Comparison of ENCODE assay signal across 20 mouse cellular contexts in genomic region chr1:138703291-138703690, GRCm38 (mm10).
DNase-seq lines count a peak whose midpoint lies in the region; ATAC-seq lines count a peak whose summit lies in the region.
"Had no signal": no experiment of that assay in that cellular context is flagged by ENCODE, and none has a peak within 500 bp of the region (broad histone marks: within the 10 kb centered on the region; RNA-seq: fewer than 3 reads in every experiment).

No protein-coding gene starts in this region.

- H3K27ac ChIP-seq in embryonic facial prominence, embryonic 14.5 days (replicated peaks; ENCODE audit: low read depth, low read length): no peak overlapping the region
- H3K27ac ChIP-seq in embryonic facial prominence, embryonic 10.5 days (replicated peaks): no peak overlapping the region
- H3K27ac ChIP-seq in kidney, embryonic 14.5 days (ENCODE audit: low read depth, low read length): no peak overlapping the region
- H3K27ac ChIP-seq: forebrain, embryonic 13.5 days; heart, embryonic 10.5 days; kidney, embryonic 15.5 days had no signal

- DNase-seq in embryonic facial prominence, embryonic 14.5 days (ENCODE audit: low spot score): peak; percentile 46
- no peak for DNase-seq in embryonic facial prominence, embryonic 10.5 days (ENCODE audit: low spot score)
- peak; percentile 6 for DNase-seq in kidney, postnatal 14 days
- DNase-seq in 3T3-L1 (ENCODE audit: low read depth, low spot score): peak; percentile 59
- DNase-seq in adipocyte (ENCODE audit: low spot score): peak; percentile 59
- no peak for DNase-seq in cerebellum, adult 11-12 months
- no peak for DNase-seq in adrenal gland, adult (ENCODE audit: inconsistent age in 2 of 2, low spot score in 1 of 2)
- DNase-seq: adrenal gland, postnatal 36 days; B cell, adult 2 months; gastrocnemius, postnatal 14 days; heart, postnatal 4 days; layer of hippocampus, adult 9-11 months; right cerebral cortex, adult 18-20 months; thymus, postnatal 4 days had no signal

- H3K9me3 ChIP-seq in embryonic facial prominence, embryonic 14.5 days (ENCODE audit: control insufficient read depth, low read length): no peaks in the 10 kb centered on the region
- no peaks in the 10 kb centered on the region for H3K9me3 ChIP-seq in embryonic facial prominence, embryonic 10.5 days
- no peaks in the 10 kb centered on the region for H3K9me3 ChIP-seq in kidney, embryonic 14.5 days (ENCODE audit: control insufficient read depth, low read length)
- H3K9me3 ChIP-seq: forebrain, embryonic 13.5 days; heart, embryonic 10.5 days; kidney, embryonic 15.5 days had no signal

- no peaks in the 10 kb centered on the region for H3K36me3 ChIP-seq in embryonic facial prominence, embryonic 14.5 days (ENCODE audit: control insufficient read depth, insufficient read depth, low read length)
- no peaks in the 10 kb centered on the region for H3K36me3 ChIP-seq in embryonic facial prominence, embryonic 10.5 days (replicated peaks)
- no peaks in the 10 kb centered on the region for H3K36me3 ChIP-seq in kidney, embryonic 14.5 days (ENCODE audit: control insufficient read depth, insufficient read depth, low read length)
- H3K36me3 ChIP-seq: heart, embryonic 10.5 days; kidney, embryonic 15.5 days had no signal

- H3K4me1 ChIP-seq in embryonic facial prominence, embryonic 14.5 days (ENCODE audit: control insufficient read depth, insufficient read depth, low read length): no peaks in the 10 kb centered on the region
- no peaks in the 10 kb centered on the region for H3K4me1 ChIP-seq in embryonic facial prominence, embryonic 10.5 days
- no peaks in the 10 kb centered on the region for H3K4me1 ChIP-seq in kidney, embryonic 14.5 days (ENCODE audit: control insufficient read depth, insufficient read depth, low read length)
- H3K4me1 ChIP-seq: kidney, embryonic 15.5 days had no signal

- ATAC-seq in embryonic facial prominence, embryonic 14.5 days (ENCODE audit: low read depth): no peak
- no peak; the same call in 1 of the 2 replicates for ATAC-seq in kidney, embryonic 14.5 days (ENCODE audit: low FRiP score, low TSS enrichment)
- ATAC-seq: forebrain, embryonic 13.5 days had no signal

- H3K27me3 ChIP-seq in embryonic facial prominence, embryonic 14.5 days (replicated peaks; ENCODE audit: control insufficient read depth, insufficient read depth, low read length): no peaks in the 10 kb centered on the region
- no peaks in the 10 kb centered on the region for H3K27me3 ChIP-seq in embryonic facial prominence, embryonic 10.5 days (replicated peaks; ENCODE audit: low read depth, poor library complexity, severe bottlenecking)
- H3K27me3 ChIP-seq in kidney, embryonic 14.5 days (ENCODE audit: control insufficient read depth, insufficient read depth, low read length): no peaks in the 10 kb centered on the region
- H3K27me3 ChIP-seq: forebrain, embryonic 13.5 days; kidney, embryonic 15.5 days had no signal

- H3K9ac ChIP-seq in embryonic facial prominence, embryonic 14.5 days (ENCODE audit: low read depth, low read length): no peak overlapping the region
- H3K9ac ChIP-seq in kidney, embryonic 14.5 days (ENCODE audit: low read depth, low read length): no peak overlapping the region
- H3K9ac ChIP-seq: forebrain, embryonic 13.5 days; kidney, embryonic 15.5 days had no signal

- 60% methylated on average over 5 of the region's 5 CpGs for WGBS in embryonic facial prominence, embryonic 14.5 days
- WGBS in embryonic facial prominence, embryonic 10.5 days: 70% methylated on average over 5 of the region's 5 CpGs
- WGBS in kidney, embryonic 14.5 days: 75% methylated on average over 5 of the region's 5 CpGs

- no peak overlapping the region for H3K4me3 ChIP-seq in embryonic facial prominence, embryonic 14.5 days (ENCODE audit: low read depth, low read length)
- H3K4me3 ChIP-seq in embryonic facial prominence, embryonic 10.5 days: no peak overlapping the region
- H3K4me3 ChIP-seq in kidney, embryonic 14.5 days (ENCODE audit: low read length): no peak overlapping the region
- H3K4me3 ChIP-seq: forebrain, embryonic 13.5 days; heart, embryonic 10.5 days; kidney, embryonic 15.5 days; myocyte had no signal

- H3K4me2 ChIP-seq in embryonic facial prominence, embryonic 14.5 days (ENCODE audit: low read depth, low read length): no peak overlapping the region
- H3K4me2 ChIP-seq in kidney, embryonic 14.5 days (replicated peaks; ENCODE audit: low read depth, low read length): no peak overlapping the region
- H3K4me2 ChIP-seq: forebrain, embryonic 13.5 days; kidney, embryonic 15.5 days; liver, embryonic 11.5 days had no signal

Comparison
In these comparisons a context has a peak if more than half of its experiments do, and no peak if none do; other contexts are left out.
1. DNase-seq: peak in embryonic facial prominence, embryonic 14.5 days (single experiment), kidney, postnatal 14 days (single experiment), 3T3-L1 (single experiment) and adipocyte (single experiment); none in embryonic facial prominence, embryonic 10.5 days (single experiment), cerebellum, adult 11-12 months (single experiment) and adrenal gland, adult (0 of 2).